Mouse (Mus musculus): ENCODE data around the gene Dysf. TPM values are rescaled to one million over a fixed set of nuclear protein-coding genes. Genes with fewer than 3 reads are reported as not detected.

Gene Dysf
- total and polyA plus RNA-seq, 3 experiments = 0.05 to 0.39 (median 0.38) TPM

GRCm38 (mm10) chr6:84235365-84235764 is 227.0 kb downstream of the Dysf start:
- Histone ChIP-seq H3K27ac (ENCODE audit: insufficient read depth, low read depth) (no peak overlapping the region), H3K4me2 (ENCODE audit: insufficient read depth, low read depth, poor library complexity, severe bottlenecking) (no peak overlapping the region), H3K9me3 (replicated peaks; ENCODE audit: low read length) (no peaks in the 10 kb centered on the region), H3K36me3 (replicated peaks in 1 of 2; ENCODE audit: control insufficient read depth in 1 of 2, insufficient read depth in 1 of 2, low read length in 1 of 2) (no peaks in the 10 kb centered on the region), H3K4me1 (ENCODE audit: control insufficient read depth in 1 of 2, insufficient read depth in 2 of 2) (no peaks in the 10 kb centered on the region), H3K27me3 (replicated peaks) (peaks cover 78% of the 10 kb centered on the region), H3K4me3 (replicated peaks in 1 of 3; ENCODE audit: low read depth in 2 of 3, low read length in 2 of 3, poor library complexity in 1 of 3) (no peak overlapping the region), H3K9ac (ENCODE audit: insufficient read depth, low read depth) (no peak overlapping the region), H3K79me2 (replicated peaks; ENCODE audit: control insufficient read depth, extremely low read depth, insufficient read depth, poor library complexity, severe bottlenecking) (no peaks in the 10 kb centered on the region)
- dilution Hi-C loops (cut with MboI; ENCODE audit: extremely low pct_ligation_motif_present, extremely low pct_unique_long_range_greater_than_20kb, low sequenced_read_pairs) = no loop called here
- in situ Hi-C loops (cut with MboI; ENCODE audit: low pct_ligation_motif_present, low pct_unique_long_range_greater_than_20kb, low sequenced_read_pairs) = no loop called here
- DNase-seq (ENCODE audit: extremely low read depth) = no peak
- no peak for TF ChIP-seq PAX5 (IDR thresholded peaks at IDR 0.05; ENCODE audit: low read length)

DNA sequence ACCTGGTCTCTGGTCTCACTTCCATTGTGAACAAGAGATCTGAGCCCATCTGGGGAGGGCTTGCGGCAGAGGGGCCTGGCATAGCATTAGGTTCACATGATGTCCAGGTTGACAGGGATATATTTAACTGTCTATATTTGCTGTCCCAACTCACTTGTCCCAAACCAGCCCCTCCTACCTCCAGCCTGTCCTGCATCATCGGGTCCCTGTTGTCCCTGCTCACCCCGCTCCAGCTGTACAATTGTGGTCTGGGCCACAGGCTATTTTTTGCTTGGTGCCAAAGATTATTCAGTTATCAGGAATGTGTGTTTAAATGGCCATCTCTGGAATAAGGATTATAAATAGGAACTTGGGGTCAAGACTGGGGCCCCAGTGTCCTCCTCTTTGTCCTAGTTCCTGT is 235.0 kb downstream of the Dysf start:
- dilution Hi-C loops (cut with MboI; ENCODE audit: extremely low pct_ligation_motif_present, extremely low pct_unique_long_range_greater_than_20kb, low sequenced_read_pairs) = no loop called here

DNA sequence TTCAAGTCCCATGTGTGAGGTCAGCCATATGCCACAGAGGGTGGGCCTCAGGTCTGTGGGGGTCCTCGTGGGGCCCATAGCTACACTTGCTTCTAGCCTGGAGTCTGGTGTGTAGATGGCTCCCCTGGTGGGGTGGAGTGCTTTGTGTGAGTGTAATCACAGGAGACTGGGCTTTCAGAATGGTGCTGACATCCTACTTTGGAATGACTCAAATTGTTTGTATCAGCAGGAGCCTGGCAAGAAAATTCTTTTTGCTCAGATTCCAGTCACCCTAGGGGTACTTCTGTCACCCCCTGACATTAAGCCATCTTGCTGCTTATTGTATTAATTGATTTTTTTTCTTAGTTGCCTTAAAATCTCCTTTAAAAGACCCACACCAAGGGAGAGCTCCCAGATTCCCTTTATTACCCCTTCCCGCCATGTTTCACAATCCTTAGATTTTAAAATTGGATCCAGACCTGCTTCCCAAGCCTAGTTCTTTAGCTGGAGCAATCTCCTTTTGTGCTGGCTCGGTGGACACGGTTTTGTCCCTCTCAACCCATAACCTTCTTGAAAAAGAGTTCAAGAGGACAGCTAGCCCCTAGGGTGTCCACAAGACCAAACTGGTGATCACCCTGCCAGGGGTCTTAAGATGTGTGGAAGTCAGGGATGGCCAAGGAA is 237.8 kb downstream of the Dysf start:
- H3K36me3 ChIP-seq (replicated peaks in 1 of 2; ENCODE audit: control insufficient read depth in 1 of 2, insufficient read depth in 1 of 2, low read length in 1 of 2) = no peaks in the 10 kb centered on the region
- dilution Hi-C loops (cut with MboI; ENCODE audit: extremely low pct_ligation_motif_present, extremely low pct_unique_long_range_greater_than_20kb, low sequenced_read_pairs) = no loop called here
- H3K9ac ChIP-seq (ENCODE audit: insufficient read depth, low read depth) = no peak overlapping the region
- H3K4me3 ChIP-seq (replicated peaks in 1 of 3; ENCODE audit: low read depth in 2 of 3, low read length in 2 of 3, poor library complexity in 1 of 3) = no peak overlapping the region
- no peak for DNase-seq (ENCODE audit: extremely low read depth)
- TF ChIP-seq RAD21 (IDR thresholded peaks at IDR 0.05; ENCODE audit: low read depth, low read length) = no peak
- TF ChIP-seq USF1 (IDR thresholded peaks at IDR 0.05; ENCODE audit: low read depth, low read length) = no peak
- TF ChIP-seq MXI1 (IDR thresholded peaks at IDR 0.05; ENCODE audit: low read depth, low read length) = no peak
- no peak for TF ChIP-seq NELFE (IDR thresholded peaks at IDR 0.05; ENCODE audit: low read depth, low read length)
- no peak for TF ChIP-seq JUN (IDR thresholded peaks at IDR 0.05; ENCODE audit: insufficient read depth, low read depth, low read length)
- no peak for TF ChIP-seq NRF1 (IDR thresholded peaks at IDR 0.05; ENCODE audit: low read depth, low read length)
- TF ChIP-seq UBTF (IDR thresholded peaks at IDR 0.05; ENCODE audit: low read depth, low read length) = no peak
- no peak for TF ChIP-seq PAX5 (IDR thresholded peaks at IDR 0.05; ENCODE audit: low read length)
- no peak for TF ChIP-seq USF2 (conservative IDR thresholded peaks at IDR 0.05; ENCODE audit: low read depth, low read length)
- TF ChIP-seq E2F4 (IDR thresholded peaks at IDR 0.05; ENCODE audit: insufficient replicate concordance, low read depth, low read length) = no peak
- TF ChIP-seq ZC3H11A (IDR thresholded peaks at IDR 0.05; ENCODE audit: low read depth, low read length) = no peak
- no peak for TF ChIP-seq ZNF384 (IDR thresholded peaks at IDR 0.05; ENCODE audit: low read depth, low read length)
- TF ChIP-seq RCOR1 (conservative IDR thresholded peaks at IDR 0.05; ENCODE audit: low read depth, low read length) = no peak
- TF ChIP-seq POLR2AphosphoS2 (IDR thresholded peaks at IDR 0.05; ENCODE audit: low read depth, low read length) = no peak
- in situ Hi-C loops (cut with MboI; ENCODE audit: low pct_ligation_motif_present, low pct_unique_long_range_greater_than_20kb, low sequenced_read_pairs) = no loop called here
- H3K9me3 ChIP-seq (replicated peaks; ENCODE audit: low read length) = peaks cover 4% of the 10 kb centered on the region
- H3K79me2 ChIP-seq (replicated peaks; ENCODE audit: control insufficient read depth, extremely low read depth, insufficient read depth, poor library complexity, severe bottlenecking) = no peaks in the 10 kb centered on the region
- 0 out of 4 replicates have a peak, but pooled peaks cover 0 to 2% of the 10 kb centered on the region in 2 experiments for H3K4me1 ChIP-seq (ENCODE audit: control insufficient read depth in 1 of 2, insufficient read depth in 2 of 2)
- H3K4me2 ChIP-seq (ENCODE audit: insufficient read depth, low read depth, poor library complexity, severe bottlenecking) = no peak overlapping the region
- H3K27ac ChIP-seq (ENCODE audit: insufficient read depth, low read depth) = no peak overlapping the region
- peaks cover 73% of the 10 kb centered on the region for H3K27me3 ChIP-seq (replicated peaks)

More for the DNA sequence above, 235.0 kb downstream of the Dysf start:
- Histone ChIP-seq H3K4me3 (replicated peaks in 1 of 3; ENCODE audit: low read depth in 2 of 3, low read length in 2 of 3, poor library complexity in 1 of 3) (no peak overlapping the region), H3K4me2 (ENCODE audit: insufficient read depth, low read depth, poor library complexity, severe bottlenecking) (no peak overlapping the region), H3K9ac (ENCODE audit: insufficient read depth, low read depth) (no peak overlapping the region), H3K36me3 (replicated peaks in 1 of 2; ENCODE audit: control insufficient read depth in 1 of 2, insufficient read depth in 1 of 2, low read length in 1 of 2) (no peaks in the 10 kb centered on the region), H3K9me3 (replicated peaks; ENCODE audit: low read length) (no peaks in the 10 kb centered on the region), H3K79me2 (replicated peaks; ENCODE audit: control insufficient read depth, extremely low read depth, insufficient read depth, poor library complexity, severe bottlenecking) (no peaks in the 10 kb centered on the region), H3K4me1 (ENCODE audit: control insufficient read depth in 1 of 2, insufficient read depth in 2 of 2) (0 out of 4 replicates have a peak, but pooled peaks cover 0 to 2% of the 10 kb centered on the region in 2 experiments), H3K27me3 (replicated peaks) (peaks cover 83% of the 10 kb centered on the region), H3K27ac (ENCODE audit: insufficient read depth, low read depth) (no peak overlapping the region)
- TF ChIP-seq TBP (conservative IDR thresholded peaks at IDR 0.05; ENCODE audit: low read depth, low read length) (no peak), USF1 (IDR thresholded peaks at IDR 0.05; ENCODE audit: low read depth, low read length) (no peak), ZKSCAN1 (IDR thresholded peaks at IDR 0.05; ENCODE audit: borderline replicate concordance, low read depth, low read length) (no peak), ZC3H11A (IDR thresholded peaks at IDR 0.05; ENCODE audit: low read depth, low read length) (no peak), MAFK (IDR thresholded peaks at IDR 0.05; ENCODE audit: insufficient replicate concordance, low read length) (no peak), CHD2 (IDR thresholded peaks at IDR 0.05; ENCODE audit: low read length) (no peak), RCOR1 (conservative IDR thresholded peaks at IDR 0.05; ENCODE audit: low read depth, low read length) (no peak)
- DNase-seq (ENCODE audit: extremely low read depth) = no peak
- in situ Hi-C loops (cut with MboI; ENCODE audit: low pct_ligation_motif_present, low pct_unique_long_range_greater_than_20kb, low sequenced_read_pairs) = no loop called here
